Mouse (Mus musculus) stomach, embryonic 15.5 days (tissue): Measurements from ENCODE around the gene Xab2. TPM values are rescaled to one million over a fixed set of nuclear protein-coding genes. Genes with fewer than 3 reads are reported as not detected.
A peak's percentile ranks its signal among the peaks of the same experiment; 100 is the strongest.

Experiments used
- ATAC-seq: fragments of 200-750 bp; cut with Nextera tagmentation; 2 replicates; pipeline ENCODE4 v1.8.0; 2017; ENCODE audit warnings: low read depth, moderate number of reproducible peaks, moderate TSS enrichment; ENCODE audit not compliant: insufficient read depth, low FRiP score
- H3K27ac ChIP-seq: fragments of 300-500 bp; sonication (generic); 2 replicates; pipeline ENCODE4 v1.5.1; 2015; ENCODE audit warnings: mild to moderate bottlenecking, inconsistent platforms
- H3K27me3 ChIP-seq: fragments of 300-500 bp; sonication (generic); replicated peaks from 2 replicates; pipeline ENCODE4 v1.6.1; 2015; ENCODE audit warnings: inconsistent platforms
- H3K36me3 ChIP-seq: fragments of 300-500 bp; sonication (generic); 2 replicates; pipeline ENCODE4 v1.6.1; 2015; ENCODE audit warnings: inconsistent platforms
- H3K4me1 ChIP-seq: fragments of 300-500 bp; sonication (generic); 2 replicates; pipeline ENCODE4 v1.6.1; 2015; ENCODE audit warnings: inconsistent platforms
- H3K4me2 ChIP-seq: fragments of 300-500 bp; sonication (generic); 2 replicates; pipeline ENCODE4 v1.6.1; 2015; ENCODE audit warnings: mild to moderate bottlenecking, inconsistent platforms
- H3K4me3 ChIP-seq: fragments of 300-500 bp; sonication (generic); replicated peaks from 2 replicates; pipeline ENCODE4 v1.5.1; 2015; ENCODE audit warnings: inconsistent platforms
- H3K9ac ChIP-seq: fragments of 300-500 bp; sonication (generic); 2 replicates; pipeline ENCODE4 v1.6.1; 2015; ENCODE audit warnings: inconsistent platforms
- H3K9me3 ChIP-seq: fragments of 300-500 bp; sonication (generic); 2 replicates; pipeline ENCODE4 v1.6.1; 2016; ENCODE audit warnings: inconsistent platforms
- WGBS: fragments of 180-500 bp; shearing (Covaris S2); methylation state at CpG from one replicate; pipeline ENCODE4 v1.1.7; 2015; 5-methylcytosine and 5-hydroxymethylcytosine counted together
- polyA plus RNA-seq: library from polyadenylated mRNA; unstranded; fragments of >200 nt; fragmentation: Nextera tagmentation; extraction: Ambion mirVana; gene quantifications from 2 replicates; pipeline ENCODE4 v1.2.1, GENCODE M21; 2015

The Xab2 gene
- polyA plus RNA-seq, 1 experiment from 2014 or later, result 49.2 TPM

DNA sequence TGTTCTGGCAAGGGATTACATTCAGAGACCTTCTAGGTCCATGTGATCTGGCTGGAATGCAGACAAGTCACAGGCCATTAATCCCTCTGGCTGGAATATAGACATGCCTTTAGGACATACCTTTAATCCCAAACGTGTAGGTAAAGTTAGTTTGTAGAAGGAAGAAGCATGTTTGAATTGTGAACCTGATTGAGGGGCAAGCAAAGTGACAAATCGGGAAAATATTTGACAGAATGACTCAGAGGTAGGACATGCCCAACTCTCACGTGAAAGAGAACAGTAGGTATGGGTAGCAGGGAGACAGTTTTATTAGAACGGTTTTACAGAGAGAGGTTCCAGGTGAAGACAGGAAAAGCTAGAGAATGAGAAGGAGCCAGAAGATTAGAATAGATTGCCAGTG is 26.4 kb upstream of the Xab2 start:
- H3K4me1 ChIP-seq, result no peaks in the 10 kb centered on the region
- H3K9ac ChIP-seq, result no peak overlapping the region
- 71% methylated on average over 4 of the region's 4 CpGs for WGBS
- H3K9me3 ChIP-seq, result no peaks in the 10 kb centered on the region
- no peak overlapping the region for H3K4me2 ChIP-seq
- no peaks in the 10 kb centered on the region for H3K27me3 ChIP-seq
- H3K4me3 ChIP-seq, result no peak overlapping the region
- ATAC-seq, result no peak
- H3K27ac ChIP-seq, result no peak overlapping the region
- no peaks in the 10 kb centered on the region for H3K36me3 ChIP-seq

DNA sequence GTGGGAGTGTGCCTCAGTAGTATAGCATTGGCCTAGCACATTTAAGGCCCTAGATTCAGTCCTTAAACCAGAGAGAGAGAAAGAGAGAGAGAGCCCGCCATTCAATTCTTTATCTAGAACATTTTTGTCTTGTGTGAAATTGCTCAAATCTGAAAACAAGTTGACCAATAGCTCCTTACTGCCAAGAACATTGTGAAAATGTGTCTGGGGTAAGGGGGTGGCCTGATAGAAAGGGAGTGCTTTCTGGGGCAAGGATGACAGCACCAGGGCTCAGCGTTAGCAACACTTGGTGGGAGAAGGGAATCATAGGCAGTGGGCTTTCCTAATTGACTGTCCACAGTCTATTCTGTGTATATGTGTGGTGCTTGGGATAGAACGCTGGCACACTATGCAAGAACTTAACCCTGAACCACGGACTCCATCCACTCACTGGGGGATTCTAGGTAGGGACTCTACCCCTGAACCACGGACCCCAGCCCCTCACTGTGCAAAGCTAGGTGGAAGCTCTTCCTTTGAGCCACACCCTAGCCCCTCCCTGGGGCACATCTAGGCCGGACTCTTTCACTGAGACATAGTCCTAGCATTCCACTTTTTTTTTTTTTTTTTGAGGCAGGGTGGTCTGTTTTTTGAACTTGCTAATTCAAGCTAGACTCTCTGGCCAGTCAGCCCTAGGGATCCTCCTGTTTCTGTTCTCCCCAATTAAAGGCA is 25.9 kb upstream of the Xab2 start:
- no peak for ATAC-seq
- H3K36me3 ChIP-seq, result no peaks in the 10 kb centered on the region
- H3K4me3 ChIP-seq, result no peak overlapping the region
- H3K27ac ChIP-seq, result no peak overlapping the region
- H3K9me3 ChIP-seq, result no peaks in the 10 kb centered on the region
- 78% methylated on average over 6 of the region's 6 CpGs for WGBS
- no peak overlapping the region for H3K9ac ChIP-seq
- H3K4me2 ChIP-seq, result no peak overlapping the region
- H3K27me3 ChIP-seq, result no peaks in the 10 kb centered on the region
- no peaks in the 10 kb centered on the region for H3K4me1 ChIP-seq

DNA sequence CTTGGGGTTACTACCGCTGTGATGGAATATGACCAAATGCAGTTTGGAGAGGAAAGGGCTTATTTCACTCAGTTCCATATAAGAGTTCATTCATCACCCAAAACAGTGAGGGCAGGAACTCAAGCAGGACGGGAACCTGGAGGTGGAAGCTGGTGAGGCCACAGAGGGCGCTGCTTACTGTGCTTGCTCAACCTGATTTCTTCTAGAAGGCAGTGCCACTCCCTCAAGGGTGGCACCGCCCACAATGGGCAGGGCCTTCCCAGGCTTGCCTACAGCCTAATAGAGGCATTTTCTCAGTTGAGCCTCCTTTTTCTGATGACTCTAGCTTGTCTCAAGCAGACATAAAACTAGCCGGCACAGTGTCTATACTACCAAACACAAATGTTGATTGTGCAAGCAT is 24.7 kb upstream of the Xab2 start:
- Histone ChIP-seq H3K27me3 (no peaks in the 10 kb centered on the region), H3K4me2 (no peak overlapping the region), H3K4me3 (no peak overlapping the region), H3K36me3 (no peaks in the 10 kb centered on the region), H3K27ac (no peak overlapping the region), H3K4me1 (no peaks in the 10 kb centered on the region), H3K9ac (no peak overlapping the region), H3K9me3 (no peaks in the 10 kb centered on the region)
- ATAC-seq, result peak; percentile 80
- WGBS, result 23% methylated on average over 5 of the region's 5 CpGs

DNA sequence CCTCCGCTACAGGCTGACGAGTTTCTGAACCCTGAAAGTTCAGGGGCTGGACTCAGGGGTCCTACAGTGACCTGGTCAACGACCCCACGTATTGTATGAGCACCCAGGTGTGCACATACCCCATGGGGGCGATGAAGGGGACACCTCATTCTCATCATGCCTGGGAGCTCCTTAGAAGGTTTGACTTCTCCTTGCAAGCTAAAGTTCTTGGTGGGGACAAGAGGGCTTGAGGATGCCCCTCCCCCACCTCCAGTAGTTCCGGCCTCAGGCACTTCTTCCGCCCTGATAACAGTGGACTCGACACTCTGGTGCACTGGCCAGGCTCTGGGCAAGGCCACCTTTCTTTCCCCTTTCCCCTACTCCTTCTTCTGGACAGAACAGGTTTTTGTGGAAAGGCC is 10.4 kb upstream of the Xab2 start:
- 11% methylated on average over 8 of the region's 8 CpGs for WGBS
- Histone ChIP-seq H3K27ac (no peak overlapping the region), H3K9ac (peak overlapping the region; percentile 48; the same call in 1 of the 2 replicates), H3K27me3 (0 out of 2 replicates have a peak, but pooled peaks cover 6% of the 10 kb centered on the region), H3K4me1 (peaks cover 11% of the 10 kb centered on the region), H3K4me3 (peak overlapping the region; percentile 66), H3K9me3 (no peaks in the 10 kb centered on the region), H3K4me2 (peak overlapping the region; percentile 76), H3K36me3 (peaks cover 14% of the 10 kb centered on the region; the same call in 1 of the 2 replicates)
- peak; percentile 38; the same call in 1 of the 2 replicates for ATAC-seq

DNA sequence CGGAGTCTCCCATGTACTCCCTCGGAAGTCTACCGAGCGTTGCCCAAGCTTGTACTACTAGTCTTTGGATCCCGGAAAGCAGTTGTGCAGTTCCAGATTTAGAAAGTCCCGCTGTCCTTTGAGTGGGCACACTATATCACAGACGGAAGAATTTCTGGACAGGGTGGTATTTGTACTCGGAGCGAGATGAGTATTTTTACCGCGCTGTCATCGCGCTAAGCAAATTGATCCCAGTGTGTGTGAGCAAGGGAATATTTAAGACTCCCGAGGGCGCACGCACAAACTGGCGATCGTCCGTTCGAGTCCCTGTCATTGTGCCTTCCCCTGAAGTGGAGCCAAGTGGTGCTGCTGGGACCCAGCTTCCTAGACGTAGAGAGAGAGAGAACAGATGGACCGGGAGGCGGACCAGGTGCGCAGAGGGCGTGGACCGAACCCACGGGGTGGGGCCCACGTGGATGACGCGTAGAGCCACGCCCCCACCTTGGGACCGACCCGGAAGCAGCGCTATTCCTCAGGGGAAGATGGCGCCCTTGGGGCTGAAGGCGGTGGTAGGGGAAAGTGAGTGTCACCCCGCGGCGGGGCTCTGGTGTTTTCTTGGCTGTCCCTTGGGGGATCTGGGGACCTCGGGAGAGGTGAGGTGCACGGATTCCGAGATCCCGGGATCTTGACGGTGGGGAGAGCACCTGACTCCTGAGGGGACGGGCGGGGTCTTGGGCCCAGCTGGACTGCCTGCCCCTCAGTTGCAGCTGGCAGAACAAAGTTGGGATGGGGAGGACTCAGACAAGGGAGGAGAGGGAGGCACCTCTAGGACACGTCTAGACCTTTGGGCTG is 9.7 kb upstream of the Xab2 start, which contains the start of gene Stxbp2:
TSS of gene Stxbp2 (plus strand) at position 309 of the 831 bp plus-strand sequence.
- peak within 1 kb of the TSS; percentile 66 for H3K4me3 ChIP-seq
- 6% methylated on average over 47 of the region's 47 CpGs for WGBS
- H3K4me1 ChIP-seq, result peaks cover 11% of the 10 kb centered on the region
- H3K4me2 ChIP-seq, result peak within 1 kb of the TSS; percentile 76
- 0 out of 2 replicates have a peak, but pooled peaks cover 6% of the 10 kb centered on the region for H3K27me3 ChIP-seq
- H3K27ac ChIP-seq, result no peak within 1 kb of the TSS
- peaks cover 12% of the 10 kb centered on the region; the same call in 1 of the 2 replicates for H3K36me3 ChIP-seq
- H3K9me3 ChIP-seq, result no peaks in the 10 kb centered on the region
- peak within 1 kb of the TSS; percentile 48; the same call in 1 of the 2 replicates for H3K9ac ChIP-seq
- peak; percentile 88 for ATAC-seq

DNA sequence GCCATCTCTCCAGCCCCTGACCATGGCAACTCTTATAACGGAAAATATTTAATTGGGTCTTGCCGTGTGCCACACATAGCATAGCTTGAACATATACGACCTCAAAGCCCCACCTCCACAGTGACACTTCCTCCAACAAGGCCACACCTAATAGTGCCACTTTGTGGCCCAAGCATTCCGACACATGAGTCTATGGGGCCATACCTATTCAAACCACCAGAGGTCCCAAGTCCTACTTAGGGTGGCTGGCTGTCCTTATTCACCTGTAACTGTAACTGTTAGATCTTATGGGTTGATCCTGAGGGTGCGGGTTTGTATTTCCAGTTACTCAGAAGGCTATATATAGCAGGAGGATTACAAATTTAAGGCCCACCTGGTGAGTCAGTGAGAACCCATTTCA is 6.9 kb upstream of the Xab2 start:
- Histone ChIP-seq H3K4me2 (no peak overlapping the region), H3K9ac (no peak overlapping the region), H3K9me3 (no peaks in the 10 kb centered on the region), H3K36me3 (no peaks in the 10 kb centered on the region), H3K27ac (no peak overlapping the region), H3K27me3 (0 out of 2 replicates have a peak, but pooled peaks cover 6% of the 10 kb centered on the region), H3K4me1 (peaks cover 11% of the 10 kb centered on the region), H3K4me3 (no peak overlapping the region)
- no peak for ATAC-seq
- WGBS, result 24% methylated on average over 5 of the region's 5 CpGs

DNA sequence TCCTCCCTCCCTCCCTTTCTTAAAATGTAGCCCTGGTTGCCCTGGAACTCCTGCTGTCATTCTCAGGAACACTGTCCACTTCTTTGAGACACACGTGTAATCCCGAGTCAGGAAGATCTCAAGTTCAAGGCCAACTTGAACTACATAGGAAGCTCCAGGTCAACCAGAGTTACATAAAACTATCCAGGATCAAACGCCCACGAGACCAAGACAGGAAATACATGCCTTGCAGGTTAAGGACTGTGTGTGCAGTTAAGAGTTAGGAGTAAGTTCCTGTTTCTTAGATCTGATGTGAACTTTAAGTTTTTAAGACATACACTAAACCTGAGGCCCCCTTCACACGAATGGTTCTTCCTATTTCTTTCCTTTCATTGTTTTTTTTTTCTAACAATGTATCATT is 5.9 kb upstream of the Xab2 start:
- H3K36me3 ChIP-seq, result no peaks in the 10 kb centered on the region
- H3K4me2 ChIP-seq, result no peak overlapping the region
- H3K9ac ChIP-seq, result no peak overlapping the region
- no peaks in the 10 kb centered on the region for H3K9me3 ChIP-seq
- WGBS, result 56% methylated on average over 5 of the region's 5 CpGs
- no peak for ATAC-seq
- 0 out of 2 replicates have a peak, but pooled peaks cover 6% of the 10 kb centered on the region for H3K27me3 ChIP-seq
- no peak overlapping the region for H3K27ac ChIP-seq
- no peak overlapping the region for H3K4me3 ChIP-seq
- peaks cover 12% of the 10 kb centered on the region for H3K4me1 ChIP-seq

DNA sequence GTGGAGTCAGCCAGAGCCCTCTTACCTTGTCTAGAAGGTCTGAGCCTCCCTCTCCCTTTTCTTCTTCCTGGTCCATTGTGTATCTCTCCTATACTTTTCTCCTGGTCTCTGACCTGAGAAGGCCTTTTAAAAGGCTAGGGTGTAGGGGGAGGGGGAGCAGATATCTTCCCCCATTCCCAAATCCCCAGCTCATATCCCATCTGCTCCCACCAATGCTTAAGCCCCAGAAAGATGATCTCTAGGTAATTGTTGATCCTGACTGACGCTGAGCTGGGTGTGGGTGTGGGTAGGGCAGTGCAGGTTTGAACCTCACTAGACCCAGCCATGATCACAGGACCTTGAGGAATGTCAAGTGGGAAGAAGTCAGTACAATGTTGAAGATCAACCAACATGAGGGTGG is 4.3 kb upstream of the Xab2 start, which contains the start of gene Pcp2:
TSS of gene Pcp2 (minus strand) at position 101 of the 400 bp plus-strand sequence.
- ATAC-seq, result no peak
- no peak within 1 kb of the TSS for H3K4me2 ChIP-seq
- no peak within 1 kb of the TSS for H3K27ac ChIP-seq
- H3K9ac ChIP-seq, result no peak within 1 kb of the TSS
- no peaks in the 10 kb centered on the region for H3K36me3 ChIP-seq
- 55% methylated on average over 1 of the region's 1 CpGs for WGBS
- H3K27me3 ChIP-seq, result 0 out of 2 replicates have a peak, but pooled peaks cover 6% of the 10 kb centered on the region
- peaks cover 6% of the 10 kb centered on the region for H3K4me1 ChIP-seq
- no peak within 1 kb of the TSS for H3K4me3 ChIP-seq
- H3K9me3 ChIP-seq, result no peaks in the 10 kb centered on the region

DNA sequence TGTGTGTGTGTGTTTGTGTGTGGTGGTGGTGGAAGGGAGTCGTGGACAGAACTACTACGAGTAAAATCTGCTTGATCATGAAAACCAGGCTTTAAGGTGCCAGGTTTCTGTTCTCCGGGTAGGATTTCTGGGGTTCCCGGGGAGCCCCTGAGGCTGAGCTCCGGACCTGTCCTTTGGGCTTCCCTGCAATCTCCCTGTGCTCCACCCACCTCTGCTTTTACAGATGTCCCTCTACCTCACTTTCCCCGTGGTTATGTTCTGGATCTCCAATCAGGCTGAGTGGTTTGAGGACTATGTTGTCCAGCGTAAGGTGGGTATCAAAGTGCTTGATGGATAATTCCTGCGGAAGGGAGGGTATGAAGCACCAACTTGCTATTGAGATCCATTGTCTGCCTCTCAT is 1.0 kb upstream of the Xab2 start:
- WGBS, result 68% methylated on average over 8 of the region's 8 CpGs
- Histone ChIP-seq H3K4me2 (peak overlapping the region; percentile 80), H3K4me3 (peak overlapping the region; percentile 81), H3K27me3 (no peaks in the 10 kb centered on the region), H3K9me3 (no peaks in the 10 kb centered on the region), H3K9ac (no peak overlapping the region), H3K36me3 (peaks cover 6% of the 10 kb centered on the region; the same call in 1 of the 2 replicates), H3K27ac (no peak overlapping the region), H3K4me1 (peaks cover 15% of the 10 kb centered on the region)
- ATAC-seq, result no peak

DNA sequence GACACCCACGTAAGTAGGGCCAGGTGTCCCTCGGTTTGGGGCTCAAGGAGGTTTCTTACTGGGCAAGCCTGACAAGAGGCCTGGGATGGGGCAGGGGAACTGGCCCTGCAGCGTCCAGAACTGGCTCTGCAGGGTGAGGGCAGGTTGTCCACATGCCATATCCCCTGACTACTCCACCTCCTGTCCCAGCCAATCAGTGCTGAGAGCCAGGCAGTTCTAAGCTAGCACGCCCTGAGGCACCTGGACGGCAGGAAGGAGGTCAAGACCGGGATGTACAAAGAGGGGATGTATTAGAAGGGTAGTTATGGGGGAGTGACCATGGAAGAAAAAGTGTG is 11.3 kb downstream of the Xab2 start:
- H3K4me1 ChIP-seq, result 0 out of 2 replicates have a peak, but pooled peaks cover 4% of the 10 kb centered on the region
- ATAC-seq, result no peak; the same call in 1 of the 2 replicates
- H3K36me3 ChIP-seq, result peaks cover 57% of the 10 kb centered on the region
- 74% methylated on average over 6 of the region's 6 CpGs for WGBS
- no peaks in the 10 kb centered on the region for H3K9me3 ChIP-seq
- H3K4me2 ChIP-seq, result no peak overlapping the region
- no peak overlapping the region for H3K4me3 ChIP-seq
- no peaks in the 10 kb centered on the region for H3K27me3 ChIP-seq
- no peak overlapping the region for H3K9ac ChIP-seq
- H3K27ac ChIP-seq, result peak overlapping the region; percentile 1; the same call in 1 of the 2 replicates

DNA sequence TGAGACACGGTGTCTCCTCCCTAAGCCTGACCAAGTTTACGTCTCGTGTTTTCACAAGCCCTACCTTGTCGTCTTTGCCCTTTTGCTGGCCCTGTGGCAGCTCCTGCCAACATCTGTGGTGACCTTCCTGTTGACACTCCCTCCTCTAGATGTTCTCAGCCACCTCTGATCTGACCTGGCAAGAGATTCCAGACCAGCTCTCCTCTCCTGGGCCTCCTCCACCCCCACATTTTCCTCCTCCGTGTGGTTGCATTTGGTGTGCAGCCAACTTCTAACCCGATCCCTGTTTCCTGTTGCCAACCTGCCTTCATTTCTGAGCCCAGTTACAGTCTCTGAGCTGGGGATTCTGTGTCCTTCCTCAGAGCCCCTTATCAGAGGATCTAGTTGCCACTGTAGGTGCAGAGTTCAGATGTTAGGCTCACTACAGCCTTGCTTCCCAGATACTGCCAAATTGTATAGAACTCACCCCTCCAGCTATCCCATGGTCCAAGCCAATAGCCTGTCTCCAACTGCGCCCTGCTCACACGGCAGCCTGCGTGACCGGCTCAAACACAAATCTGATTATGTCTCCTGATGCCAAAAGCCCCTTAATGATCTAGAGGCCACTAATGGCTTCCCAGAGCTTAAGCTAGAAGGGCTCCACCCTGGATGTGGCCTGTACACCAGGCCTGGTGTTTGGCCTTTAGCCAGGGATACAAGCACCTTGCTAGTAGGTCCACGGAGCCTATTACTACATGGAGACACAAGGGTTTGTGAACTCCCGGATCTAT is 11.9 kb downstream of the Xab2 start:
- Histone ChIP-seq H3K27ac (peak overlapping the region; percentile 1; the same call in 1 of the 2 replicates), H3K9ac (no peak overlapping the region), H3K36me3 (peaks cover 55% of the 10 kb centered on the region), H3K4me2 (no peak overlapping the region), H3K9me3 (no peaks in the 10 kb centered on the region), H3K4me1 (0 out of 2 replicates have a peak, but pooled peaks cover 4% of the 10 kb centered on the region), H3K4me3 (no peak overlapping the region), H3K27me3 (no peaks in the 10 kb centered on the region)
- no peak for ATAC-seq
- WGBS, result 79% methylated on average over 12 of the region's 12 CpGs
